Mouse (Mus musculus) embryonic facial prominence, embryonic 14.5 days (tissue): ENCODE measurements around the gene Npas3. TPM values are rescaled to one million over a fixed set of nuclear protein-coding genes. Genes with fewer than 3 reads are reported as not detected.

Experiments
- ATAC-seq: fragments of 200-750 bp; cut with Nextera tagmentation; 2 replicates; pipeline ENCODE4 v1.8.0; 2017; ENCODE audit warnings: low read depth, moderate number of reproducible peaks, moderate TSS enrichment
- DNase-seq: peaks from one replicate; pipeline ENCODE4 v3.0.0-alpha.2; 2015; ENCODE audit warnings: low spot score
- H3K27ac ChIP-seq: fragments of 300-500 bp; sonication (generic); replicated peaks from 2 replicates; pipeline ENCODE4 v1.5.1; 2014; ENCODE audit warnings: low read depth, mild to moderate bottlenecking, low read length, moderate library complexity
- H3K27me3 ChIP-seq: fragments of 300-500 bp; sonication (generic); replicated peaks from 2 replicates; pipeline ENCODE4 v1.6.1; 2014; ENCODE audit warnings: low read length; ENCODE audit not compliant: control insufficient read depth, insufficient read depth
- H3K36me3 ChIP-seq: fragments of 300-500 bp; sonication (generic); 2 replicates; pipeline ENCODE4 v1.6.1; 2014; ENCODE audit warnings: low read length, mixed read lengths; ENCODE audit not compliant: control insufficient read depth, insufficient read depth
- H3K4me1 ChIP-seq: fragments of 300-500 bp; sonication (generic); 2 replicates; pipeline ENCODE4 v1.6.1; 2014; ENCODE audit warnings: antibody characterized with exemption, low read length; ENCODE audit not compliant: control insufficient read depth, insufficient read depth
- H3K4me2 ChIP-seq: fragments of 300-500 bp; sonication (generic); 2 replicates; pipeline ENCODE4 v1.6.1; 2014; ENCODE audit warnings: low read depth, mild to moderate bottlenecking, low read length, moderate library complexity, mixed read lengths
- H3K4me3 ChIP-seq: fragments of 300-500 bp; sonication (generic); 2 replicates; pipeline ENCODE4 v1.5.1; 2014; ENCODE audit warnings: low read depth, mild to moderate bottlenecking, low read length
- H3K9ac ChIP-seq: fragments of 300-500 bp; sonication (generic); 2 replicates; pipeline ENCODE4 v1.6.1; 2014; ENCODE audit warnings: low read depth, mild to moderate bottlenecking, low read length, moderate library complexity, mixed read lengths
- H3K9me3 ChIP-seq: fragments of 300-500 bp; sonication (generic); 2 replicates; pipeline ENCODE4 v1.6.1; 2016; ENCODE audit warnings: low read length; ENCODE audit not compliant: control insufficient read depth
- WGBS: fragments of 180-500 bp; shearing (Covaris S2); extraction: QIAGEN DNeasy Blood & Tissue Kit; methylation state at CpG from one replicate; pipeline ENCODE4 v1.1.7; 2014; 5-methylcytosine and 5-hydroxymethylcytosine counted together
- polyA plus RNA-seq: library from polyadenylated mRNA; unstranded; fragments of >200 nt; fragmentation: Nextera tagmentation; extraction: Ambion mirVana; gene quantifications from 2 replicates; pipeline ENCODE4 v1.2.1, GENCODE M21; 2014

Gene Npas3
- polyA plus RNA-seq, 1 experiment from 2014 or later, result 4.4 TPM

GRCm38 (mm10) chr12:53302129-53302528 is 53.7 kb downstream of the Npas3 start:
- ATAC-seq, result no peak
- Histone ChIP-seq H3K9me3 (no peaks in the 10 kb centered on the region), H3K4me1 (peaks cover 4% of the 10 kb centered on the region; the same call in 1 of the 2 replicates), H3K4me3 (no peak overlapping the region), H3K36me3 (no peaks in the 10 kb centered on the region), H3K4me2 (no peak overlapping the region), H3K27me3 (no peaks in the 10 kb centered on the region), H3K9ac (no peak overlapping the region), H3K27ac (no peak overlapping the region)
- peak; percentile 30 for DNase-seq
- 79% methylated on average over 3 of the region's 3 CpGs for WGBS

- H3K27ac ChIP-seq, result no peak overlapping the region
- DNase-seq, result no peak
Measured at GRCm38 (mm10) chr12:53316715-53317114, 68.2 kb downstream of the Npas3 start.

GRCm38 (mm10) chr12:53317801-53318200 is 69.3 kb downstream of the Npas3 start:
- Histone ChIP-seq H3K27ac (no peak overlapping the region), H3K4me3 (no peak overlapping the region), H3K4me2 (no peak overlapping the region), H3K36me3 (no peaks in the 10 kb centered on the region), H3K4me1 (peaks cover 9% of the 10 kb centered on the region; the same call in 1 of the 2 replicates), H3K9ac (no peak overlapping the region), H3K27me3 (no peaks in the 10 kb centered on the region), H3K9me3 (no peaks in the 10 kb centered on the region)
- 57% methylated on average over 3 of the region's 3 CpGs for WGBS
- no peak for ATAC-seq
- DNase-seq, result peak; percentile 23

More at GRCm38 (mm10) chr12:53316715-53317114, 68.2 kb downstream of the Npas3 start:
- WGBS, result 32% methylated on average over 2 of the region's 2 CpGs
- H3K4me2 ChIP-seq, result no peak overlapping the region
- no peak overlapping the region for H3K4me3 ChIP-seq
- ATAC-seq, result no peak
- no peaks in the 10 kb centered on the region for H3K36me3 ChIP-seq
- H3K4me1 ChIP-seq, result peaks cover 9% of the 10 kb centered on the region; the same call in 1 of the 2 replicates
- H3K9me3 ChIP-seq, result no peaks in the 10 kb centered on the region
- no peak overlapping the region for H3K9ac ChIP-seq
- no peaks in the 10 kb centered on the region for H3K27me3 ChIP-seq

GRCm38 (mm10) chr12:53320526-53320925 is 72.0 kb downstream of the Npas3 start:
- no peak overlapping the region for H3K4me3 ChIP-seq
- DNase-seq (peak; percentile 81), ATAC-seq (no peak)
- no peak overlapping the region for H3K9ac ChIP-seq
- H3K27me3 ChIP-seq, result no peaks in the 10 kb centered on the region
- H3K9me3 ChIP-seq, result no peaks in the 10 kb centered on the region
- no peak overlapping the region for H3K4me2 ChIP-seq
- WGBS, result 74% methylated on average over 2 of the region's 2 CpGs
- no peak overlapping the region for H3K27ac ChIP-seq
- H3K4me1 ChIP-seq, result peaks cover 9% of the 10 kb centered on the region; the same call in 1 of the 2 replicates
- H3K36me3 ChIP-seq, result no peaks in the 10 kb centered on the region

GRCm38 (mm10) chr12:53321018-53321417 is 72.5 kb downstream of the Npas3 start:
- no peak overlapping the region for H3K9ac ChIP-seq

GRCm38 (mm10) chr12:53321944-53322343 is 73.5 kb downstream of the Npas3 start:
- ATAC-seq (no peak), DNase-seq (no peak)
- Histone ChIP-seq H3K4me2 (no peak overlapping the region), H3K36me3 (no peaks in the 10 kb centered on the region), H3K9ac (no peak overlapping the region), H3K27ac (no peak overlapping the region), H3K9me3 (no peaks in the 10 kb centered on the region), H3K4me3 (no peak overlapping the region), H3K4me1 (peaks cover 9% of the 10 kb centered on the region; the same call in 1 of the 2 replicates), H3K27me3 (no peaks in the 10 kb centered on the region)
- WGBS, result 65% methylated on average over 2 of the region's 2 CpGs

More at GRCm38 (mm10) chr12:53321018-53321417, 72.5 kb downstream of the Npas3 start:
- ATAC-seq, result no peak
- WGBS, result 48% methylated on average over 12 of the region's 12 CpGs
- no peak for DNase-seq
- H3K27me3 ChIP-seq, result no peaks in the 10 kb centered on the region
- H3K4me3 ChIP-seq, result no peak overlapping the region
- no peak overlapping the region for H3K4me2 ChIP-seq
- H3K9me3 ChIP-seq, result no peaks in the 10 kb centered on the region
- peaks cover 9% of the 10 kb centered on the region; the same call in 1 of the 2 replicates for H3K4me1 ChIP-seq
- H3K27ac ChIP-seq, result no peak overlapping the region
- no peaks in the 10 kb centered on the region for H3K36me3 ChIP-seq

GRCm38 (mm10) chr12:53327653-53328188 is 79.2 kb downstream of the Npas3 start:
- Histone ChIP-seq H3K36me3 (no peaks in the 10 kb centered on the region), H3K4me3 (no peak overlapping the region), H3K4me2 (peak overlapping the region; percentile 40; the same call in 1 of the 2 replicates), H3K4me1 (peaks cover 16% of the 10 kb centered on the region; the same call in 1 of the 2 replicates), H3K9ac (no peak overlapping the region), H3K27ac (no peak overlapping the region), H3K27me3 (no peaks in the 10 kb centered on the region), H3K9me3 (no peaks in the 10 kb centered on the region)
- ATAC-seq, result no peak; the same call in 1 of the 2 replicates
- DNase-seq, result no peak
- WGBS, result 8% methylated on average over 3 of the region's 3 CpGs

- WGBS, result 7% methylated on average over 5 of the region's 5 CpGs
- ATAC-seq, result peak; percentile 74; the same call in 1 of the 2 replicates
- no peak overlapping the region; the same call in 1 of the 2 replicates for H3K27ac ChIP-seq
Measured at GRCm38 (mm10) chr12:53328257-53328736, 79.8 kb downstream of the Npas3 start.

GRCm38 (mm10) chr12:53330141-53330540 is 81.7 kb downstream of the Npas3 start:
- H3K9me3 ChIP-seq, result no peaks in the 10 kb centered on the region
- H3K36me3 ChIP-seq, result no peaks in the 10 kb centered on the region
- no peak overlapping the region for H3K9ac ChIP-seq
- H3K27ac ChIP-seq, result no peak overlapping the region
- H3K4me1 ChIP-seq, result peaks cover 16% of the 10 kb centered on the region; the same call in 1 of the 2 replicates
- no peak overlapping the region for H3K4me3 ChIP-seq
- 91% methylated on average over 6 of the region's 6 CpGs for WGBS
- no peaks in the 10 kb centered on the region for H3K27me3 ChIP-seq
- DNase-seq, result no peak
- no peak for ATAC-seq
- no peak overlapping the region for H3K4me2 ChIP-seq

More at GRCm38 (mm10) chr12:53328257-53328736, 79.8 kb downstream of the Npas3 start:
- H3K4me1 ChIP-seq, result peaks cover 16% of the 10 kb centered on the region; the same call in 1 of the 2 replicates
- H3K4me2 ChIP-seq, result peak overlapping the region; percentile 40; the same call in 1 of the 2 replicates
- peak; percentile 88 for DNase-seq
- no peaks in the 10 kb centered on the region for H3K36me3 ChIP-seq
- no peak overlapping the region for H3K4me3 ChIP-seq
- no peaks in the 10 kb centered on the region for H3K9me3 ChIP-seq
- H3K9ac ChIP-seq, result no peak overlapping the region
- no peaks in the 10 kb centered on the region for H3K27me3 ChIP-seq
